Mouse (Mus musculus): ENCODE measurements around the gene Asf1b. TPM values are rescaled to one million over a fixed set of nuclear protein-coding genes. Genes with fewer than 3 reads are reported as not detected.
"Not testable (repeated sequence)": the region's sequence is repeated elsewhere in the genome, so short reads cannot be mapped to it uniquely, and the experiment has no call there.

Asf1b gene
- polyA plus RNA-seq, 1 experiment from 2014 or later, result 10.7 TPM

GRCm38 (mm10) chr8:83982449-83982848 is 27.1 kb downstream of the Asf1b start:
- Histone ChIP-seq H3K4me2 (replicated peaks) (no peak overlapping the region), H3K36me3 (replicated peaks; ENCODE audit: control insufficient read depth, insufficient read depth) (peaks cover 73% of the 10 kb centered on the region), H3K27me3 (ENCODE audit: control insufficient read depth, insufficient read depth, low read length) (no peaks in the 10 kb centered on the region), H3K4me3 (replicated peaks; ENCODE audit: low read length) (no peak overlapping the region), H3K4me1 (replicated peaks; ENCODE audit: control insufficient read depth, insufficient read depth, low read length) (peaks cover 6% of the 10 kb centered on the region; the same call in 1 of the 2 replicates), H3K27ac (no peak overlapping the region), H3K9me3 (ENCODE audit: control insufficient read depth, low read length) (no peaks in the 10 kb centered on the region), H3K9ac (no peak overlapping the region)
- WGBS, result 89% methylated on average over 4 of the region's 4 CpGs
- ATAC-seq (ENCODE audit: low FRiP score) (no peak), DNase-seq (ENCODE audit: low spot score) (no peak)

GRCm38 (mm10) chr8:83983222-83983621 is 27.9 kb downstream of the Asf1b start:
- not testable (repeated sequence) for H3K4me2 ChIP-seq (replicated peaks); H3K27ac ChIP-seq; H3K4me1 ChIP-seq (replicated peaks; ENCODE audit: control insufficient read depth, insufficient read depth, low read length); H3K27me3 ChIP-seq (ENCODE audit: control insufficient read depth, insufficient read depth, low read length); ATAC-seq (ENCODE audit: low FRiP score); DNase-seq (ENCODE audit: low spot score); H3K9me3 ChIP-seq (ENCODE audit: control insufficient read depth, low read length); H3K9ac ChIP-seq; H3K4me3 ChIP-seq (replicated peaks; ENCODE audit: low read length)
- peaks cover 76% of the 10 kb centered on the region for H3K36me3 ChIP-seq (replicated peaks; ENCODE audit: control insufficient read depth, insufficient read depth)
- WGBS, result 96% methylated on average over 2 of the region's 2 CpGs

GRCm38 (mm10) chr8:83989243-83989642 is 33.9 kb downstream of the Asf1b start:
- H3K27ac ChIP-seq, result no peak overlapping the region
- DNase-seq (ENCODE audit: low spot score) (no peak), ATAC-seq (ENCODE audit: low FRiP score) (no peak)
- H3K4me2 ChIP-seq (replicated peaks), result no peak overlapping the region
- no peaks in the 10 kb centered on the region for H3K4me1 ChIP-seq (replicated peaks; ENCODE audit: control insufficient read depth, insufficient read depth, low read length)
- WGBS, result 86% methylated on average over 7 of the region's 7 CpGs
- H3K36me3 ChIP-seq (replicated peaks; ENCODE audit: control insufficient read depth, insufficient read depth), result peaks cover 87% of the 10 kb centered on the region
- no peak overlapping the region for H3K4me3 ChIP-seq (replicated peaks; ENCODE audit: low read length)
- no peak overlapping the region for H3K9ac ChIP-seq
- no peaks in the 10 kb centered on the region for H3K27me3 ChIP-seq (ENCODE audit: control insufficient read depth, insufficient read depth, low read length)
- H3K9me3 ChIP-seq (ENCODE audit: control insufficient read depth, low read length), result no peaks in the 10 kb centered on the region

GRCm38 (mm10) chr8:83990170-83990569 is 34.9 kb downstream of the Asf1b start:
- H3K36me3 ChIP-seq (replicated peaks; ENCODE audit: control insufficient read depth, insufficient read depth), result peaks cover 84% of the 10 kb centered on the region
- no peak overlapping the region for H3K27ac ChIP-seq
- H3K4me3 ChIP-seq (replicated peaks; ENCODE audit: low read length), result no peak overlapping the region
- DNase-seq (ENCODE audit: low spot score) (no peak), ATAC-seq (ENCODE audit: low FRiP score) (no peak)
- no peak overlapping the region for H3K4me2 ChIP-seq (replicated peaks)
- 95% methylated on average over 14 of the region's 14 CpGs for WGBS
- H3K4me1 ChIP-seq (replicated peaks; ENCODE audit: control insufficient read depth, insufficient read depth, low read length), result no peaks in the 10 kb centered on the region
- no peaks in the 10 kb centered on the region for H3K27me3 ChIP-seq (ENCODE audit: control insufficient read depth, insufficient read depth, low read length)
- H3K9ac ChIP-seq, result no peak overlapping the region
- H3K9me3 ChIP-seq (ENCODE audit: control insufficient read depth, low read length), result no peaks in the 10 kb centered on the region

- Histone ChIP-seq H3K9me3 (ENCODE audit: control insufficient read depth, low read length) (no peaks in the 10 kb centered on the region), H3K36me3 (replicated peaks; ENCODE audit: control insufficient read depth, insufficient read depth) (peaks cover 66% of the 10 kb centered on the region), H3K4me2 (replicated peaks) (no peak overlapping the region), H3K9ac (no peak overlapping the region), H3K27me3 (ENCODE audit: control insufficient read depth, insufficient read depth, low read length) (no peaks in the 10 kb centered on the region), H3K27ac (no peak overlapping the region), H3K4me1 (replicated peaks; ENCODE audit: control insufficient read depth, insufficient read depth, low read length) (peaks cover 4% of the 10 kb centered on the region; the same call in 1 of the 2 replicates), H3K4me3 (replicated peaks; ENCODE audit: low read length) (no peak overlapping the region)
- no peak for DNase-seq (ENCODE audit: low spot score)
- 79% methylated on average over 2 of the region's 2 CpGs for WGBS
- no peak for ATAC-seq (ENCODE audit: low FRiP score)
Observed at GRCm38 (mm10) chr8:83992488-83992887, 37.2 kb downstream of the Asf1b start.

GRCm38 (mm10) chr8:83994030-83994429 is 38.7 kb downstream of the Asf1b start:
- 92% methylated on average over 3 of the region's 3 CpGs for WGBS
- no peak overlapping the region for H3K27ac ChIP-seq
- no peak overlapping the region for H3K4me3 ChIP-seq (replicated peaks; ENCODE audit: low read length)
- ATAC-seq (ENCODE audit: low FRiP score) (no peak), DNase-seq (ENCODE audit: low spot score) (no peak)
- no peak overlapping the region for H3K9ac ChIP-seq
- H3K4me2 ChIP-seq (replicated peaks), result no peak overlapping the region
- no peaks in the 10 kb centered on the region for H3K9me3 ChIP-seq (ENCODE audit: control insufficient read depth, low read length)
- peaks cover 11% of the 10 kb centered on the region for H3K4me1 ChIP-seq (replicated peaks; ENCODE audit: control insufficient read depth, insufficient read depth, low read length)
- H3K36me3 ChIP-seq (replicated peaks; ENCODE audit: control insufficient read depth, insufficient read depth), result peaks cover 50% of the 10 kb centered on the region
- no peaks in the 10 kb centered on the region for H3K27me3 ChIP-seq (ENCODE audit: control insufficient read depth, insufficient read depth, low read length)

- H3K4me3 ChIP-seq (replicated peaks; ENCODE audit: low read length), result peak overlapping the region; percentile 87
- H3K9me3 ChIP-seq (ENCODE audit: control insufficient read depth, low read length), result no peaks in the 10 kb centered on the region
- peak overlapping the region; percentile 86 for H3K4me2 ChIP-seq (replicated peaks)
- peaks cover 19% of the 10 kb centered on the region for H3K4me1 ChIP-seq (replicated peaks; ENCODE audit: control insufficient read depth, insufficient read depth, low read length)
- H3K36me3 ChIP-seq (replicated peaks; ENCODE audit: control insufficient read depth, insufficient read depth), result peaks cover 47% of the 10 kb centered on the region
- peak overlapping the region; percentile 95; the same call in 1 of the 2 replicates for H3K27ac ChIP-seq
- peak overlapping the region; percentile 81; the same call in 1 of the 2 replicates for H3K9ac ChIP-seq
- DNase-seq (ENCODE audit: low spot score), result no peak
- no peak for ATAC-seq (ENCODE audit: low FRiP score)
- H3K27me3 ChIP-seq (ENCODE audit: control insufficient read depth, insufficient read depth, low read length), result peaks cover 7% of the 10 kb centered on the region
- 13% methylated on average over 12 of the region's 12 CpGs for WGBS
Observed at GRCm38 (mm10) chr8:83995973-83996372, 40.7 kb downstream of the Asf1b start.

- DNase-seq (ENCODE audit: low spot score) (peak; percentile 72), ATAC-seq (ENCODE audit: low FRiP score) (peak; percentile 74)
- H3K4me1 ChIP-seq (replicated peaks; ENCODE audit: control insufficient read depth, insufficient read depth, low read length), result peaks cover 19% of the 10 kb centered on the region
- H3K9ac ChIP-seq, result peak overlapping the region; percentile 81
- H3K27ac ChIP-seq, result peak overlapping the region; percentile 95
- peaks cover 38% of the 10 kb centered on the region for H3K36me3 ChIP-seq (replicated peaks; ENCODE audit: control insufficient read depth, insufficient read depth)
- peaks cover 16% of the 10 kb centered on the region for H3K27me3 ChIP-seq (ENCODE audit: control insufficient read depth, insufficient read depth, low read length)
- H3K4me2 ChIP-seq (replicated peaks), result peak overlapping the region; percentile 86
- no peaks in the 10 kb centered on the region for H3K9me3 ChIP-seq (ENCODE audit: control insufficient read depth, low read length)
- WGBS, result under 1% methylated on average over 51 of the region's 103 CpGs
- peak overlapping the region; percentile 87 for H3K4me3 ChIP-seq (replicated peaks; ENCODE audit: low read length)
Observed at GRCm38 (mm10) chr8:83996567-83997505, 41.5 kb downstream of the Asf1b start.

GRCm38 (mm10) chr8:83997511-83998141 is 42.3 kb downstream of the Asf1b start, which contains the start of gene Samd1:
Samd1 (plus strand) TSS chr8:83997672.
- ATAC-seq (ENCODE audit: low FRiP score) (peak; percentile 18), DNase-seq (ENCODE audit: low spot score) (peak; percentile 64)
- peak within 1 kb of the TSS; percentile 95 for H3K27ac ChIP-seq
- H3K27me3 ChIP-seq (ENCODE audit: control insufficient read depth, insufficient read depth, low read length), result peaks cover 16% of the 10 kb centered on the region
- H3K36me3 ChIP-seq (replicated peaks; ENCODE audit: control insufficient read depth, insufficient read depth), result peaks cover 30% of the 10 kb centered on the region
- no peaks in the 10 kb centered on the region for H3K9me3 ChIP-seq (ENCODE audit: control insufficient read depth, low read length)
- H3K4me3 ChIP-seq (replicated peaks; ENCODE audit: low read length), result peak within 1 kb of the TSS; percentile 87
- peak within 1 kb of the TSS; percentile 81 for H3K9ac ChIP-seq
- under 1% methylated on average over 75 of the region's 112 CpGs for WGBS
- peak within 1 kb of the TSS; percentile 86 for H3K4me2 ChIP-seq (replicated peaks)
- peaks cover 19% of the 10 kb centered on the region for H3K4me1 ChIP-seq (replicated peaks; ENCODE audit: control insufficient read depth, insufficient read depth, low read length)

All from hindbrain, embryonic 14.5 days (tissue).